Mouse (Mus musculus) neural tube, embryonic 14.5 days (tissue): ENCODE measurements around the gene Zfp46. TPM values are rescaled to one million over a fixed set of nuclear protein-coding genes. Genes with fewer than 3 reads are reported as not detected.

Source experiments
- ATAC-seq: fragments of 200-750 bp; cut with Nextera tagmentation; 2 replicates; pipeline ENCODE4 v1.8.0; 2017; ENCODE audit warnings: low read depth, mild to moderate bottlenecking, moderate TSS enrichment, moderate library complexity
- H3K27ac ChIP-seq: fragments of 300-500 bp; sonication (generic); 2 replicates; pipeline ENCODE4 v1.5.1; 2014; ENCODE audit warnings: low read depth, mild to moderate bottlenecking, control low read depth, low read length, moderate library complexity, mixed read lengths
- H3K27me3 ChIP-seq: fragments of 300-500 bp; sonication (generic); 2 replicates; pipeline ENCODE4 v1.6.1; 2014; ENCODE audit warnings: low read length; ENCODE audit not compliant: control insufficient read depth, insufficient read depth
- H3K36me3 ChIP-seq: fragments of 300-500 bp; sonication (generic); 2 replicates; pipeline ENCODE4 v1.6.1; 2014; ENCODE audit warnings: low read length, mixed read lengths; ENCODE audit not compliant: control insufficient read depth, insufficient read depth
- H3K4me1 ChIP-seq: fragments of 300-500 bp; sonication (generic); 2 replicates; pipeline ENCODE4 v1.6.1; 2014; ENCODE audit warnings: low read length; ENCODE audit not compliant: control insufficient read depth, insufficient read depth
- H3K4me2 ChIP-seq: fragments of 300-500 bp; sonication (generic); 2 replicates; pipeline ENCODE4 v1.6.1; 2014; ENCODE audit warnings: mild to moderate bottlenecking, low read depth, low read length, control low read depth
- H3K4me3 ChIP-seq: fragments of 300-500 bp; sonication (generic); 2 replicates; pipeline ENCODE4 v1.5.1; 2014; ENCODE audit warnings: low read depth, low read length, control low read depth, mixed read lengths
- H3K9ac ChIP-seq: fragments of 300-500 bp; sonication (generic); replicated peaks from 2 replicates; pipeline ENCODE4 v1.6.1; 2014; ENCODE audit warnings: low read depth, mild to moderate bottlenecking, control low read depth, low read length, mixed read lengths
- H3K9me3 ChIP-seq: fragments of 300-500 bp; sonication (generic); 2 replicates; pipeline ENCODE4 v1.6.1; 2016; ENCODE audit warnings: low read length; ENCODE audit not compliant: control insufficient read depth
- WGBS: fragments of 180-500 bp; shearing (Covaris S2); extraction: QIAGEN DNeasy Blood & Tissue Kit; methylation state at CpG from one replicate; pipeline ENCODE4 v1.1.7; 2014; 5-methylcytosine and 5-hydroxymethylcytosine counted together
- polyA plus RNA-seq: library from polyadenylated mRNA; unstranded; fragments of >200 nt; fragmentation: Nextera tagmentation; extraction: Ambion mirVana; gene quantifications from 2 replicates; pipeline ENCODE4 v1.2.1, GENCODE M21; 2014

The Zfp46 gene
- 51.3 and 51.8 TPM in 2 replicates for polyA plus RNA-seq

DNA sequence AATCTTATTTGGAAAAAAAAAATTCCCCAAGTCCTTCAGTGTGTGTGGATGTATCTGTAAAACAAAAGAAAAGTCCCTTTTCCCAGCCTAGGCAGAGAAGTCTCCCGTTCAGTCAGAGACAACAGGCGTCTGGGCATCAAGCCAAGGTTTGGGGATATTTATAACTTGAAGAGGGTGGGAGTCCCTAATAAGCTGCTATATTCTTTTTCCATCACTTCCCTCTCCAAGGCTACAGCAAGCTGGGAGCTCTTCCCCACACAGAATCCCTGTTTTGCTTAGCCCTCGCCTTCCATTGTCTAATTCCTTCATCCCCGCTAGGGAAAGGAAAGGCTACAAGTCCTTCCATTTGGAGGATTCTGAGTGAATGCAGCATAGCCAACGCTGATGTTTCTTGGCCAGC, at the start of gene Zfp46:
Zfp46 (plus strand) TSS at position 229 of the 400 bp plus-strand sequence.
- Histone ChIP-seq H3K27me3 (peaks cover 7% of the 10 kb centered on the region), H3K36me3 (peaks cover 17% of the 10 kb centered on the region; the same call in 1 of the 2 replicates), H3K27ac (peak within 1 kb of the TSS; percentile 88), H3K9ac (peak within 1 kb of the TSS; percentile 62), H3K4me2 (peak within 1 kb of the TSS; percentile 65), H3K9me3 (no peaks in the 10 kb centered on the region), H3K4me3 (peak within 1 kb of the TSS; percentile 55), H3K4me1 (peaks cover 26% of the 10 kb centered on the region)
- WGBS, result 18% methylated on average over 5 of the region's 5 CpGs
- no peak for ATAC-seq

GRCm38 (mm10) chr4:136238669-136239068, 45.8 kb upstream of the Zfp46 start:
- Histone ChIP-seq H3K4me3 (no peak overlapping the region), H3K9ac (no peak overlapping the region), H3K27me3 (peaks cover 8% of the 10 kb centered on the region; the same call in 1 of the 2 replicates), H3K4me1 (no peaks in the 10 kb centered on the region), H3K27ac (no peak overlapping the region), H3K4me2 (no peak overlapping the region), H3K36me3 (no peaks in the 10 kb centered on the region), H3K9me3 (no peaks in the 10 kb centered on the region)
- 23% methylated on average over 13 of the region's 13 CpGs for WGBS
- no peak for ATAC-seq

DNA sequence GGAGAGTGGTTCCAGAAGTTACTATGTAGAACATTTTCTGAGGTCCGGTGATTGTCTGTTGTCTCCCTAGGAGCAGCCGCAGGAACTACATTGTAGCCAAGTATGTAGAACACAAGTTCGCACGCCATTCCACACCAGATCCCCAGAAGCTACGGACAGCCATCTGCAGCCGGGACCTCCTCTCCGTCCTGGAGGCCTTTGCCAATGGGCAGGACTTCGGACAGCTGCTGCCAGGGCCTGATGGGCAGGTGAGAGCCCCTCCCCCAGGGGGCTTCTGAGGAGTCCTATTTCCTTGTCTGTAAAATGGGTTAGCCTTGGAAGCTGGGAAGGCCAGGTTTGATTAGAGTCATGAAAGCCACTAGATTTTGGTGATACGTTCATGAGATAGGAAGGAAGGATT, 45.4 kb upstream of the Zfp46 start:
- 82% methylated on average over 9 of the region's 9 CpGs for WGBS
- Histone ChIP-seq H3K4me2 (no peak overlapping the region), H3K4me3 (no peak overlapping the region), H3K4me1 (no peaks in the 10 kb centered on the region), H3K9ac (no peak overlapping the region), H3K27me3 (peaks cover 8% of the 10 kb centered on the region; the same call in 1 of the 2 replicates), H3K9me3 (no peaks in the 10 kb centered on the region), H3K36me3 (no peaks in the 10 kb centered on the region), H3K27ac (no peak overlapping the region)
- no peak for ATAC-seq

GRCm38 (mm10) chr4:136239622-136240021, 44.9 kb upstream of the Zfp46 start:
- WGBS, result 23% methylated on average over 8 of the region's 8 CpGs
- H3K9me3 ChIP-seq, result no peaks in the 10 kb centered on the region
- ATAC-seq, result no peak

DNA sequence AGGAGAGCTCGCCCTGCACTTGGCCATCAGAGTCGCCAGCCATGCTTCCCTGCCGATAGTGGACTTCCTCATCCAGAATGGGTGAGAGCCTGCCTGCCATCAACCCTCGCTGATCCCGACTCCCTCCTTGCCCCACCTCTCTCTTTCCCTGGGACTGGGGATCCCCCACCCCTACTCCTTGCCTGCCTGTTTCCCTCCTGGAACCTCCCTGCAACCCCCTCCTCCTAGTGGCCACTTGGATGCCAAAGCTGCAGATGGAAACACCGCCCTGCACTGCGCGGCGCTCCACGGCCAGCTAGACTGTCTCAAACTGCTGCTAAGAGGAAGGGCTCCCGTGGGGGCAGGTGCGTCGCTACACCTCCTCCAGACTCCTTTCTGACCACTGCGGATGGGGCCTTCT, 44.4 kb upstream of the Zfp46 start:
- no peaks in the 10 kb centered on the region for H3K4me1 ChIP-seq
- no peak overlapping the region for H3K27ac ChIP-seq
- no peaks in the 10 kb centered on the region for H3K9me3 ChIP-seq
- no peak overlapping the region for H3K4me2 ChIP-seq
- H3K9ac ChIP-seq, result no peak overlapping the region
- peaks cover 8% of the 10 kb centered on the region; the same call in 1 of the 2 replicates for H3K27me3 ChIP-seq
- H3K36me3 ChIP-seq, result no peaks in the 10 kb centered on the region
- no peak overlapping the region for H3K4me3 ChIP-seq
- 64% methylated on average over 14 of the region's 14 CpGs for WGBS
- ATAC-seq, result no peak

More at GRCm38 (mm10) chr4:136239622-136240021, 44.9 kb upstream of the Zfp46 start:
- H3K9ac ChIP-seq, result no peak overlapping the region
- H3K4me3 ChIP-seq, result no peak overlapping the region
- no peak overlapping the region for H3K27ac ChIP-seq
- peaks cover 8% of the 10 kb centered on the region; the same call in 1 of the 2 replicates for H3K27me3 ChIP-seq
- H3K4me2 ChIP-seq, result no peak overlapping the region
- no peaks in the 10 kb centered on the region for H3K36me3 ChIP-seq
- H3K4me1 ChIP-seq, result no peaks in the 10 kb centered on the region

DNA sequence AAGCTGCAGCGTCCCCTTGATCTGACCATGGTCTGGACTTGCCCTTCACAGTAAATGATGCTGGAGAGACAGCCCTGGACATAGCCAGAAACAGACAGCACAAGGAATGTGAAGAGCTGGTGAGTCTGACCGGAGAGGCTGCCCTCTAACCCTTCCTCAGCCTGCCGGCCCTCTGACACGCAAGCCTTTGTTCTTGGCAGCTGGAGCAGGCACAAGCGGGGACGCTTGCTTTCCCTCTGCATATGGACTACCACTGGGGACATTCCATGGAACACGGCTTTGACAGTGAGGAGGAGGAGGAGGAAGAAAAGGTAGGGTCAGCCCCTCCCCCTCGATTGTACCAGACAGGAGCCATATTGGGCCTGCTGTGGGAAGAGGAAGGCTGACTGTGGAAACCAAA, 43.5 kb upstream of the Zfp46 start:
- no peaks in the 10 kb centered on the region for H3K36me3 ChIP-seq
- WGBS, result 35% methylated on average over 8 of the region's 8 CpGs
- H3K9me3 ChIP-seq, result no peaks in the 10 kb centered on the region
- no peak overlapping the region for H3K4me2 ChIP-seq
- ATAC-seq, result no peak
- H3K27ac ChIP-seq, result no peak overlapping the region
- H3K27me3 ChIP-seq, result peaks cover 8% of the 10 kb centered on the region; the same call in 1 of the 2 replicates
- no peak overlapping the region for H3K9ac ChIP-seq
- no peaks in the 10 kb centered on the region for H3K4me1 ChIP-seq
- no peak overlapping the region for H3K4me3 ChIP-seq

DNA sequence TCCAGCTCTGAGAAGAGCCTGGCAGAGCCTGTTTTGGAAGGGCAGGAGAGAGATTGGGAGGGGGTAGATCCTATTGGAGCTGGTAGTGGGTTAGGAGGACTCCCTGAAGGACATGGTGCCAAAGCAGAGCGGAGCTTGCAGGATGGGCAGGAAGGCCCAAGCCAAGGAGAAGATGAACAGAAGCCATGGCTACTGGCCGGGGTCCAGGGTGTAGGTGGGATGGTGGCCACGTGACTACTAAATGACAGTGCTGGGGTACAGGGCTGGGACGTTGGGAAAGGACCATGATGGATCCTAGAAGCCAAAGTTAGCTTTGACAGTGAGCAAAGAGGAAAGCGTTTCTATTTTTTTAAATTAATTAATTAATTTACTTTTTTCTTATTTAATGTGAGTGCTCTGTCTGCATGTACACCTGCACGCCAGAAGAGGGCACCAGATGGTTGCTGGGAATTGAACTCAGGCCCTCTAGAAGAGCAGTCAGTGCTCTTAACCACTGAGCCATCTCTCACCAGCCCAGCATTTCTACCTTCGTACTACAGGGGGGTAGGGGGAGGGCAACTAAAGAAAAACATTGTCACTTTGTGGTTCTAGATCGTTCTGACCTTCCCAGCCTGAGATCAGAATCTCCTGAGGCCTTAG, 42.3 kb upstream of the Zfp46 start:
- no peak for ATAC-seq
- Histone ChIP-seq H3K4me1 (peaks cover 6% of the 10 kb centered on the region), H3K36me3 (no peaks in the 10 kb centered on the region), H3K27ac (no peak overlapping the region), H3K9ac (no peak overlapping the region), H3K27me3 (peaks cover 10% of the 10 kb centered on the region), H3K4me3 (no peak overlapping the region), H3K9me3 (no peaks in the 10 kb centered on the region), H3K4me2 (no peak overlapping the region)
- 43% methylated on average over 8 of the region's 8 CpGs for WGBS

DNA sequence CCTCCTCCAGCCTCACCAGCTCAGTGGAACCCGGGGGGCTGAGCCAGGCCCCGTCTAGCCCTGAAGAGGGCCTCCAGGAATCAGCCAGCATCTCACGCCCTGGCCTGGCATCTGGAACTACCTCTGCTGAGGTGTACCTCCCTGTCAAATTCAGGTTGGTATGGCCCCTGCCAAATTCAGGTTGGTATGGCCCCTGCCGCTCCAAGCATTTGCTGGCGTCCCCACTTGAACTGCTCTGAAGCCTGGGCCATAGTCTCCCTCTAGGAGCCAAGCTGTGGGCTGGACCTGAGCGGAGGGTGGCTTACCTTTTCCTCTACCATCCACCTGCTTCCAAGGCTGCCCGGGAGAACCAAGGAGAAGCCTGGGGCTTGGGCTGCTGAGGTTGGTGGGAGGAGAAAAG, 41.8 kb upstream of the Zfp46 start:
- Histone ChIP-seq H3K4me2 (no peak overlapping the region), H3K36me3 (no peaks in the 10 kb centered on the region), H3K9ac (no peak overlapping the region), H3K4me3 (no peak overlapping the region), H3K9me3 (no peaks in the 10 kb centered on the region), H3K27ac (no peak overlapping the region), H3K27me3 (peaks cover 11% of the 10 kb centered on the region), H3K4me1 (peaks cover 12% of the 10 kb centered on the region)
- no peak for ATAC-seq
- WGBS, result 79% methylated on average over 7 of the region's 7 CpGs

DNA sequence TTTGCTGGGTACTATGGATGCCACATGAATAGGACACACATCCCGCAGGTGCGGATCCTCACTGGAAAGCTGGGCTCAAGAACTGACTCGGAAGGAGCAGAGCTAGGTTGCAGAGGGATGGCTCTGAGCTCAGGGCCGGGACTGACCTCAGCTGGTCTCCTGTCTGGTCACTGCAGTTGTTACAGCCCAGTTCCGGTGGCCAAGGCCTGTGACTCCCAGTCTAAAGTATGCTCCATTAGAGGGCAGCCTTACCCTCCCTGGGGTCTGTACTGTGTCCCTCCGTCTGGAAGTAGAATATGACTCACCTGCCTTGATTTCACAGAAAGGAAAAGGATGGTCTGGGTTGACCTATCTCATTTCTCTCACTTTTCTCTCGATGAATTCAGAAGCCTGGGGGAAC, 40.3 kb upstream of the Zfp46 start:
- Histone ChIP-seq H3K27ac (no peak overlapping the region), H3K27me3 (peaks cover 11% of the 10 kb centered on the region), H3K36me3 (no peaks in the 10 kb centered on the region), H3K9me3 (no peaks in the 10 kb centered on the region), H3K4me3 (no peak overlapping the region), H3K9ac (no peak overlapping the region), H3K4me1 (peaks cover 22% of the 10 kb centered on the region), H3K4me2 (no peak overlapping the region)
- 73% methylated on average over 7 of the region's 7 CpGs for WGBS
- no peak for ATAC-seq
